Mouse (Mus musculus): ENCODE data around the gene Elf2.

DNA sequence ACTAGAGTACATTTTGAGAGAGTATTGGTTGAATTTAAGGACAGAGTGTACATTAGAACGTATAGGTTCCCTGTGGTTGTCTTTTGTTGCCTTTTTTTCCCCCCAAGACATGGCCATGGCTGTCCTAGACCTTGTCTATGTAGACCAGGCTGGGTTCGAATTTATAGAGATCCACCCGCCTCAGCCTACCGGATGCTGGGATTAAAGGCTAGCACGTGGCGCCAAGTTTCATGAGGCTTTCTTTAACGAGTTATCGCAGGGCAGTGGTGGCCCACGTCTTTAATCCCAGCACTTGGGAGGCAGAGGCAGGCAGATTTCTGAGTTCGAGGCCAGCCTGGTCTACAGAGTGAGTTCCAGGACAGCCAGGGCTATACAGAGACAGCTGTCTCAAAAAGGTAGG, 114.5 kb downstream of the Elf2 start:
- no peak for TF ChIP-seq CTCF (IDR thresholded peaks at IDR 0.05)
- no peak for TF ChIP-seq POLR2A (IDR thresholded peaks at IDR 0.05; ENCODE audit: insufficient read depth, low read depth, low read length)

All from heart, adult 2 months (tissue).